Mouse (Mus musculus) kidney, embryonic 14.5 days (tissue): ENCODE results near the gene Tmem167. TPM values are rescaled to one million over a fixed set of nuclear protein-coding genes. Genes with fewer than 3 reads are reported as not detected.

ENCODE experiments used
- polyA plus RNA-seq: library from polyadenylated mRNA; unstranded; fragments of >200 nt; fragmentation: Nextera tagmentation; extraction: Ambion mirVana; gene quantifications from 2 replicates; pipeline ENCODE4 v1.2.1, GENCODE M21; 2014

The Tmem167 gene
- polyA plus RNA-seq, 1 experiment from 2014 or later, result 88.9 TPM

Other genes with a start within 250 kb of the Tmem167 start
- gene Xrcc4, start 485 bp downstream of the Tmem167 start, polyA plus RNA-seq, result 13.3 and 15.0 TPM in 2 replicates